Mouse (Mus musculus) lung, postnatal 0 days (tissue): ENCODE measurements at regions not wholly inside any gene's neighbourhood (a gene's known extent, or its start where the extent isn't known, plus 50 kb on each side); places are given as distances from the start of the nearest gene placed in this dataset.

Experiments
- CTCF ChIP-seq: IDR thresholded peaks from 2 replicates; pipeline ENCODE4 v1.5.1; 2016; ENCODE audit warnings: antibody characterized with exemption, mild to moderate bottlenecking
- EP300 ChIP-seq: IDR thresholded peaks from 2 replicates; pipeline ENCODE4 v1.6.1; 2016; ENCODE audit warnings: antibody characterized with exemption, mild to moderate bottlenecking, control low read depth

GRCm38 (mm10) chr2:106469196-106469595 lies 223.9 kb upstream of the Mpped2 start:
- TF ChIP-seq CTCF (no peak), EP300 (no peak)
